Mouse (Mus musculus): ENCODE measurements around the gene Zfp933. TPM values are rescaled to one million over a fixed set of nuclear protein-coding genes. Genes with fewer than 3 reads are reported as not detected.

Gene Zfp933
- polyA plus RNA-seq, 1 experiment from 2014 or later: 4.4 TPM

DNA sequence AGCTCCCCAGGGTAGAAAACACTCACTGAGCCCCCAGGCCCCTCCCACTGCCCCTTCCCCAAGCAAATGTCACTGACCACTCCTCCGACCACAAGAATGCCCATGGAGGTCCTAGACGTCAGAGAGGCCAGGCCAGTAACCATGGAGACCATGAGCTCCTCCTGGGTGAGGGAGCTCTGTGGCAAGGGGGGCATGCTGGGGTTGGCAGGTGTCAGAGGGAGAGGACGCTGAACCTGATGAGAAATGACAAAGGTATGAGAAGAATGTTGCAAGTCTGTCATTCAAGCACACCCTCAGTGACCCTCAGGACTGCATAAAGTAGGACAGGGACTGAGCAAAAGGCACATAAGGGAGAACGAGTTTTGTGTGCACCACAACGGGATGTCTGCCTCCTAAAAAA is 31.7 kb upstream of the Zfp933 start:
- WGBS: 50% methylated on average over 5 of the region's 5 CpGs
- TF ChIP-seq EP300 (optimal IDR thresholded peaks at IDR 0.05) (no peak), CTCF (IDR thresholded peaks at IDR 0.05; ENCODE audit: low read depth) (no peak)
- Histone ChIP-seq H3K9me3 (ENCODE audit: control insufficient read depth, low read length) (no peaks in the 10 kb centered on the region), H3K4me2 (replicated peaks; ENCODE audit: low read depth) (no peak overlapping the region), H3K4me3 (ENCODE audit: low read depth, low read length) (no peak overlapping the region), H3K27me3 (ENCODE audit: control insufficient read depth, insufficient read depth, low read length) (no peaks in the 10 kb centered on the region), H3K27ac (replicated peaks) (no peak overlapping the region), H3K36me3 (ENCODE audit: control insufficient read depth, insufficient read depth, low read length) (peaks cover 41% of the 10 kb centered on the region), H3K4me1 (replicated peaks; ENCODE audit: control insufficient read depth, insufficient read depth) (no peaks in the 10 kb centered on the region), H3K9ac (ENCODE audit: low read length) (no peak overlapping the region)
- no peak for DNase-seq (ENCODE audit: low spot score)
- no peak for ATAC-seq (ENCODE audit: low FRiP score, low TSS enrichment)

DNA sequence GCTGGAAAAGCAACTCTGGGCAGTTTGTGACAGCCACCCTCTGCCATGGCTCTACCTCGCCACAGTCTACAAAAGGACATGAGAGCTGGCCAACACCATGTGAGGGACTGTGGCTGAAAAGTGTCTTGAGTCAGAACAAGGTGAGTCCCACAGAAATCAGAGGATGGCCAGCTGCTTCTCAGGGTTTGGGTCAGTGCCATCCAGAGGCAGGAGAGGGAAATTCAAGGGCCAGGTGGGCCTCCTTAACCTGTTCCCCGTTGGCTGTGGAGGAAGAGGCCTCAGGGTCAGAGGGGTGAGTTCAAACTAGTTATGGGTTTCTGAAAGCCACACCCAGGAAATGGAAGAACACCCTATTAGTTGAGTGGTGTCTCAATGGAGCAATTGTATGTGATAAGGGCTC is 31.3 kb upstream of the Zfp933 start:
- Histone ChIP-seq H3K4me2 (replicated peaks; ENCODE audit: low read depth) (no peak overlapping the region), H3K4me1 (replicated peaks; ENCODE audit: control insufficient read depth, insufficient read depth) (no peaks in the 10 kb centered on the region), H3K27me3 (ENCODE audit: control insufficient read depth, insufficient read depth, low read length) (no peaks in the 10 kb centered on the region), H3K9ac (ENCODE audit: low read length) (no peak overlapping the region), H3K9me3 (ENCODE audit: control insufficient read depth, low read length) (no peaks in the 10 kb centered on the region), H3K36me3 (ENCODE audit: control insufficient read depth, insufficient read depth, low read length) (peaks cover 43% of the 10 kb centered on the region), H3K4me3 (ENCODE audit: low read depth, low read length) (no peak overlapping the region), H3K27ac (replicated peaks) (no peak overlapping the region)
- TF ChIP-seq CTCF (IDR thresholded peaks at IDR 0.05; ENCODE audit: low read depth) (no peak), EP300 (optimal IDR thresholded peaks at IDR 0.05) (no peak)
- DNase-seq (ENCODE audit: low spot score) (no peak), ATAC-seq (ENCODE audit: low FRiP score, low TSS enrichment) (no peak)
- WGBS: 49% methylated on average over 2 of the region's 2 CpGs

DNA sequence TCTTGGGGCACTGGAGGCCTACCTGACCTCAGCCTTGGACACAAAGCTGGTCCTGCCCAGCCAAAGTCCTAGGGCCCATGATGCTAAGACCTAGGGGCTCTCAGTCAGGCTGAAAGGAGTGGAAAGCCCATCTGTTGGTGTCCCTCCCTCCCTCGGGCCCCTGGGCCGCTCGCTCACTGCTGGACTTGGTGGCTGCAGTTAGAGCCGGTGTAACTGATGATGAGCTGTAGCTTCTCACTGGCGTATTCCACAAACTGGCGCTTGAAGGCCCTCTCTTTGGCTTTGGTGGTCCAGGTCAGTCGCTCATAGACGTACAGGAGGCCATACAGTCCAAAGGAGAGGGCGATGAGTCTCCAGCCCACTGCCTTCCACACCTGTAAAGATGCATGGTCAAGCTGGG is 30.4 kb upstream of the Zfp933 start:
- WGBS: 97% methylated on average over 9 of the region's 9 CpGs

DNA sequence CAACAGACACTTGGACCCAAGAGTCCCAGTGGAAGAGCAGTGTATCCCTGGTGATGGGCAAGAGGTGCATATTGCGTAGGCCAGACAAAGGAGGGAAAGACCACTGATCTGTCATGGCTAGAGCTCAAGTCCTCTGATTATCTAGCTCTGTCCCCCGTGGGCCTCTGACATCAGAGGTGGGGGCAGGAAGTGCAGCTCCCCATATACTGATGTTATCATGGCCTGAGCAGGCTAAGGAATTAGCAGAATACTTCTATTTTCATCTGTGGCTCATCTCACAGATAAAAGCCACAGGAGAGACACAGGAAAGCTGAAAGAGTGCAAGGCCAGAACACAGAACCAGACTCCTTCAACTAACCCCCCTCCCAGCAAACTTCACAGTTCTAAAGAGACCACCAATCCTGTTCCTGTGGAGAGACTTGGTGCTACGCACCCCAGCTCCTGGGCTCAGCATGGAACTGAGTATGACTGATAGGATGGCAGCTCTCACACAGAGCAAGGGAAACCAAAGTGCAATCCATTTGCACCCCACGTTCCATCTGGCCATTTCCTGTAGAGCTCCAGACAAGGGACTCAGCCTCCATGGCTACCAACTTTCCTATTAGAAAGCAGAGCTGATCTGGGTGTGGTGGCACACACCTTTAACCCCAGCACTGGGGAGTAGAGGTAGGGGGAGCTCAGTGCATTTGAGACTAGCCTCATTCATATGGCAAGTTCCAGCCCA is 27.8 kb upstream of the Zfp933 start:
- H3K4me2 ChIP-seq (replicated peaks; ENCODE audit: low read depth): no peak overlapping the region
- WGBS: 86% methylated on average over 4 of the region's 4 CpGs

More for the DNA sequence above, 30.4 kb upstream of the Zfp933 start:
- Histone ChIP-seq H3K4me2 (replicated peaks; ENCODE audit: low read depth) (no peak overlapping the region), H3K9me3 (ENCODE audit: control insufficient read depth, low read length) (no peaks in the 10 kb centered on the region), H3K36me3 (ENCODE audit: control insufficient read depth, insufficient read depth, low read length) (peaks cover 39% of the 10 kb centered on the region), H3K4me1 (replicated peaks; ENCODE audit: control insufficient read depth, insufficient read depth) (no peaks in the 10 kb centered on the region), H3K27me3 (ENCODE audit: control insufficient read depth, insufficient read depth, low read length) (no peaks in the 10 kb centered on the region), H3K4me3 (ENCODE audit: low read depth, low read length) (no peak overlapping the region), H3K27ac (replicated peaks) (no peak overlapping the region), H3K9ac (ENCODE audit: low read length) (no peak overlapping the region)
- no peak for TF ChIP-seq CTCF (IDR thresholded peaks at IDR 0.05; ENCODE audit: low read depth)
- TF ChIP-seq EP300 (optimal IDR thresholded peaks at IDR 0.05): no peak
- ATAC-seq (ENCODE audit: low FRiP score, low TSS enrichment) (no peak), DNase-seq (ENCODE audit: low spot score) (no peak)

DNA sequence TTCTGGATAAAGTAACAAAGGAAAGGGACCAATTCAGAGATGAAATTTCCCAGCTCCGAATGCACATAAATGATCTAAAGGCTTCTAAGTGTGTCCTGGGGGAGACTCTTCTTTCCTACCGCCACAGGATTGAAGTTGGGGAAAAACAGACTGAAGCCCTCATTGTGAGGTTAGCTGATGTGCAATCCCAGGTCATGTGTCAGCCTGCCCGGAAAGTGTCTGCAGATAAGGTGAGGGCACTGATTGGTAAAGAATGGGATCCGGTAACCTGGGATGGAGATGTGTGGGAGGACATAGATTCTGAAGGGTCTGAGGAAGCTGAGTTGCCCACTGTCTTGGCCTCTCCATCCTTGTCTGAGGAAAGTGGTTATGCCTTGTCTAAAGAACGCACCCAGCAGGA is 21.1 kb upstream of the Zfp933 start:
- Histone ChIP-seq H3K4me2 (replicated peaks; ENCODE audit: low read depth) (peak overlapping the region; percentile 78), H3K9ac (ENCODE audit: low read length) (peak overlapping the region; percentile 65), H3K36me3 (ENCODE audit: control insufficient read depth, insufficient read depth, low read length) (peaks cover 10% of the 10 kb centered on the region; the same call in 1 of the 2 replicates), H3K27ac (replicated peaks) (peak overlapping the region; percentile 71), H3K9me3 (ENCODE audit: control insufficient read depth, low read length) (no peaks in the 10 kb centered on the region), H3K4me1 (replicated peaks; ENCODE audit: control insufficient read depth, insufficient read depth) (0 out of 2 replicates have a peak, but pooled peaks cover 7% of the 10 kb centered on the region), H3K27me3 (ENCODE audit: control insufficient read depth, insufficient read depth, low read length) (no peaks in the 10 kb centered on the region), H3K4me3 (ENCODE audit: low read depth, low read length) (peak overlapping the region; percentile 86)
- TF ChIP-seq CTCF (IDR thresholded peaks at IDR 0.05; ENCODE audit: low read depth) (no peak), EP300 (optimal IDR thresholded peaks at IDR 0.05) (no peak)
- 7% methylated on average over 5 of the region's 5 CpGs for WGBS
- no peak for ATAC-seq (ENCODE audit: low FRiP score, low TSS enrichment)
- DNase-seq (ENCODE audit: low spot score): no peak

More for the DNA sequence above, 27.8 kb upstream of the Zfp933 start:
- DNase-seq (ENCODE audit: low spot score) (no peak), ATAC-seq (ENCODE audit: low FRiP score, low TSS enrichment) (no peak)
- Histone ChIP-seq H3K9ac (ENCODE audit: low read length) (no peak overlapping the region), H3K27ac (replicated peaks) (no peak overlapping the region), H3K4me3 (ENCODE audit: low read depth, low read length) (no peak overlapping the region), H3K9me3 (ENCODE audit: control insufficient read depth, low read length) (no peaks in the 10 kb centered on the region), H3K36me3 (ENCODE audit: control insufficient read depth, insufficient read depth, low read length) (peaks cover 29% of the 10 kb centered on the region), H3K4me1 (replicated peaks; ENCODE audit: control insufficient read depth, insufficient read depth) (no peaks in the 10 kb centered on the region), H3K27me3 (ENCODE audit: control insufficient read depth, insufficient read depth, low read length) (no peaks in the 10 kb centered on the region)
- TF ChIP-seq EP300 (optimal IDR thresholded peaks at IDR 0.05) (no peak), CTCF (IDR thresholded peaks at IDR 0.05; ENCODE audit: low read depth) (no peak)

DNA sequence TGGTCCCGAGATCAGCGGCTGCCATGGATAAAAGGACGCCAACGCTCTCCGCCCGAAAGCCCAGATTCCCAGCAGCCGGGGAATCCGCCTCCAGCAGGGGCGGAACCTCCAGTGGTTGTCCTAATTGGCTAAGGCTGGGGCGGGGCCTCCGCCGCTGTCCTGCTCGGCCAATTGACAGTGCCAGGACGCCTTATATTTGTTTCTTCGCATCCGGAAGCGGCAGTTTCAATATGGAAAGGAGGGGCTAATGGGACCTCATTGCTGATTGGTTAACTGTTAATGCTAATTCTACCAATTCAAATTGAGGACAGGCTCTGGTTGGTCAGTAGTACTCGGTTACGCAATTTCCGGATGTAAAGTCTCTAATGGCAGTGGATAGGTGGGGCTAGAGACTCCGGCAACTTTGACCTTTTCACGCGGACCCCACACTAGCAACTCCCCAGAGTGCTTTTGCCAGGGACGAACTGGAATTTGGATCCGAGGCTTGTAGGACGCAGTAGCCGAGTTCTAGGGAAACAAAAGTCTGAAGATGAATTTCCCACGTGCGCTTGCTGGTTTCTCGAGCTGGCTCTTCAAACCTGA is 20.4 kb upstream of the Zfp933 start, which contains the start of the genes Miip and Fv1:
Gene Miip (minus strand): TSS at position 367 of the 582 bp plus-strand sequence.
Gene Fv1 (plus strand): TSS at position 530 of the 582 bp plus-strand sequence.
- no peak; the same call in 1 of the 2 replicates for TF ChIP-seq CTCF (IDR thresholded peaks at IDR 0.05; ENCODE audit: low read depth)
- TF ChIP-seq EP300 (optimal IDR thresholded peaks at IDR 0.05): no peak
- peak; percentile 96 for DNase-seq (ENCODE audit: low spot score)
- Histone ChIP-seq H3K4me3 (ENCODE audit: low read depth, low read length) (peak within 1 kb of the TSS; percentile 86), H3K36me3 (ENCODE audit: control insufficient read depth, insufficient read depth, low read length) (peaks cover 12% of the 10 kb centered on the region; the same call in 1 of the 2 replicates), H3K4me1 (replicated peaks; ENCODE audit: control insufficient read depth, insufficient read depth) (0 out of 2 replicates have a peak, but pooled peaks cover 7% of the 10 kb centered on the region), H3K27me3 (ENCODE audit: control insufficient read depth, insufficient read depth, low read length) (no peaks in the 10 kb centered on the region), H3K27ac (replicated peaks) (peak within 1 kb of the TSS; percentile 90), H3K4me2 (replicated peaks; ENCODE audit: low read depth) (peak within 1 kb of the TSS; percentile 78), H3K9ac (ENCODE audit: low read length) (peak within 1 kb of the TSS; percentile 73), H3K9me3 (ENCODE audit: control insufficient read depth, low read length) (no peaks in the 10 kb centered on the region)
- peak; percentile 99 for ATAC-seq (ENCODE audit: low FRiP score, low TSS enrichment)
- under 1% methylated on average over 30 of the region's 30 CpGs for WGBS

All from stomach, postnatal 0 days (tissue).